Mouse (Mus musculus): Measurements from ENCODE around the gene Iffo1. TPM values are rescaled to one million over a fixed set of nuclear protein-coding genes. Genes with fewer than 3 reads are reported as not detected.

The Iffo1 gene
- total and polyA plus RNA-seq, 3 experiments, result 3.3 to 7.0 (median 6.7) TPM

DNA sequence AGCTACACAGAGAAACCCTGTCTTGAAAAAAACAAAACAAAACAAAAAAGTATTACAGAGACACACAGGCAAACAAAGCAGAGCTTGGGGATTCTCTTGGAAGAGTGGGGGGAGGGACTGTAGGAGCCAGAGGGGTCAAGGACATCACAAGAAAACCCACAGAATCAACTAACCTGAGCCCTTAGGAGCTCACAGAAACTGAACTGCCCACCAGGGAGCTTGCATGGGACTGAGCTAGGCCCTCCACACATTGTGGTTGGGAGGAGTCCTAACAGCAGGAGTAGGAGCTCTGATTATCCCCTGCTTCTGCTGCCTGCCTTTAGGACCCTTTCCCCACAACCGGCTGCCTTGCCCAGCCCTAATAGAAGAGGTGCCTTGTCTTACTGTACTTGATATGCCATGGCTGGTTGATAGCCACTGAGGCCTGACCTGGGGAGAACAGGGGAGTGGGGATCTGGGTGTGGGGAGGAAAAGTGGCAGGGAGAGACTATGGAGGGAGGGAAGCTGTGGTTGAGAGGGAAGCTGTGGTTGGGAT lies 50.6 kb downstream of the Iffo1 start:
- H3K4me3 ChIP-seq (replicated peaks in 1 of 3; ENCODE audit: low read depth in 2 of 3, low read length in 2 of 3, poor library complexity in 1 of 3), result no peak overlapping the region
- in situ Hi-C loops (cut with MboI; ENCODE audit: low pct_ligation_motif_present, low pct_unique_long_range_greater_than_20kb, low sequenced_read_pairs), result no loop called here
- H3K36me3 ChIP-seq (replicated peaks in 1 of 2; ENCODE audit: control insufficient read depth in 1 of 2, insufficient read depth in 1 of 2, low read length in 1 of 2), result peaks cover 2 to 24% of the 10 kb centered on the region in 2 experiments
- dilution Hi-C loops (cut with MboI; ENCODE audit: extremely low pct_ligation_motif_present, extremely low pct_unique_long_range_greater_than_20kb, low sequenced_read_pairs), result no loop called here
- peaks cover 20% of the 10 kb centered on the region for H3K79me2 ChIP-seq (replicated peaks; ENCODE audit: control insufficient read depth, extremely low read depth, insufficient read depth, poor library complexity, severe bottlenecking)
- no peaks in the 10 kb centered on the region for H3K9me3 ChIP-seq (replicated peaks; ENCODE audit: low read length)
- no peak for DNase-seq (ENCODE audit: extremely low read depth)
- H3K27me3 ChIP-seq (replicated peaks), result no peaks in the 10 kb centered on the region
- H3K27ac ChIP-seq (ENCODE audit: insufficient read depth, low read depth), result no peak overlapping the region
- peaks cover 0 to 9% of the 10 kb centered on the region in 2 experiments; a peak in 1 of 4 replicates for H3K4me1 ChIP-seq (ENCODE audit: control insufficient read depth in 1 of 2, insufficient read depth in 2 of 2)
- peak; percentile 47 for TF ChIP-seq POLR2AphosphoS2 (IDR thresholded peaks at IDR 0.05; ENCODE audit: low read depth, low read length)
- TF ChIP-seq E2F4 (IDR thresholded peaks at IDR 0.05; ENCODE audit: insufficient replicate concordance, low read depth, low read length), result no peak
- H3K9ac ChIP-seq (ENCODE audit: insufficient read depth, low read depth), result no peak overlapping the region
- H3K4me2 ChIP-seq (ENCODE audit: insufficient read depth, low read depth, poor library complexity, severe bottlenecking), result no peak overlapping the region

DNA sequence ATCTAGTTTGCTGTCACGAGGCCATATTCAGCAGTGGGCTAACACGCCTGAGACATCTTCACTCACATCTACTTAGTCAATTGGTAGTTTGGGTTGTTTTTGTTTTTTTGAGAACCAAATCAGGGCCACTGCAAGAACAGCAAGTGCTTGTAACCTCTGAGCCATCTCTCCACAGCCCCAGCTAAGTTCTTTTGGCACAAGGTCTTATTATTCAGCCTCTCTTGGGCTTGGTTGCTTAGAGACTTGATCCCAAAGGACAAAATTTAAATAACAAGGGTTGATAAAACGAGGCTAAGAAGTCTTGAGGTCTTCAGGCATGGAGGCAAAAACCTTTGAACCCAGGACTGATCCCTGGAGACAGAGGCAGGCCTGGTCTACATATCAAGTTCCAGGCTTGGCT lies 51.3 kb downstream of the Iffo1 start:
- DNase-seq (ENCODE audit: extremely low read depth), result no peak
- Histone ChIP-seq H3K4me3 (replicated peaks in 1 of 3; ENCODE audit: low read depth in 2 of 3, low read length in 2 of 3, poor library complexity in 1 of 3) (no peak overlapping the region), H3K79me2 (replicated peaks; ENCODE audit: control insufficient read depth, extremely low read depth, insufficient read depth, poor library complexity, severe bottlenecking) (peaks cover 14% of the 10 kb centered on the region), H3K4me2 (ENCODE audit: insufficient read depth, low read depth, poor library complexity, severe bottlenecking) (no peak overlapping the region), H3K9ac (ENCODE audit: insufficient read depth, low read depth) (no peak overlapping the region), H3K4me1 (ENCODE audit: control insufficient read depth in 1 of 2, insufficient read depth in 2 of 2) (peaks cover 0 to 9% of the 10 kb centered on the region in 2 experiments; a peak in 1 of 4 replicates), H3K27ac (ENCODE audit: insufficient read depth, low read depth) (no peak overlapping the region), H3K27me3 (replicated peaks) (no peaks in the 10 kb centered on the region), H3K36me3 (replicated peaks in 1 of 2; ENCODE audit: control insufficient read depth in 1 of 2, insufficient read depth in 1 of 2, low read length in 1 of 2) (peaks cover 2 to 24% of the 10 kb centered on the region in 2 experiments), H3K9me3 (replicated peaks; ENCODE audit: low read length) (no peaks in the 10 kb centered on the region)
- in situ Hi-C loops (cut with MboI; ENCODE audit: low pct_ligation_motif_present, low pct_unique_long_range_greater_than_20kb, low sequenced_read_pairs), result no loop called here
- TF ChIP-seq CTCF (conservative IDR thresholded peaks at IDR 0.05 in 1 of 2, IDR thresholded peaks at IDR 0.05 in 1 of 2; ENCODE audit: low read depth in 2 of 2, low read length in 2 of 2) (no peak), MAZ (IDR thresholded peaks at IDR 0.05; ENCODE audit: low read depth, low read length) (no peak), KAT2A (IDR thresholded peaks at IDR 0.05; ENCODE audit: insufficient replicate concordance, low read length) (no peak), PAX5 (IDR thresholded peaks at IDR 0.05; ENCODE audit: low read length) (no peak), JUND (conservative IDR thresholded peaks at IDR 0.05; ENCODE audit: low read depth, low read length) (no peak), SMC3 (IDR thresholded peaks at IDR 0.05; ENCODE audit: low read depth, low read length) (no peak), USF1 (IDR thresholded peaks at IDR 0.05; ENCODE audit: low read depth, low read length) (no peak), NRF1 (IDR thresholded peaks at IDR 0.05; ENCODE audit: low read depth, low read length) (no peak), CHD1 (IDR thresholded peaks at IDR 0.05; ENCODE audit: low read depth, low read length) (no peak), MXI1 (IDR thresholded peaks at IDR 0.05; ENCODE audit: low read depth, low read length) (no peak), ELF1 (IDR thresholded peaks at IDR 0.05; ENCODE audit: low read depth, low read length) (no peak), ZKSCAN1 (IDR thresholded peaks at IDR 0.05; ENCODE audit: borderline replicate concordance, low read depth, low read length) (no peak), ETS1 (conservative IDR thresholded peaks at IDR 0.05; ENCODE audit: low read depth, low read length) (no peak), E2F4 (IDR thresholded peaks at IDR 0.05; ENCODE audit: insufficient replicate concordance, low read depth, low read length) (no peak)
- dilution Hi-C loops (cut with MboI; ENCODE audit: extremely low pct_ligation_motif_present, extremely low pct_unique_long_range_greater_than_20kb, low sequenced_read_pairs), result no loop called here
